Mouse (Mus musculus): ENCODE measurements at regions not wholly inside any gene's neighbourhood (a gene's known extent, or its start where the extent isn't known, plus 50 kb on each side); places are given as distances from the start of the nearest gene placed in this dataset.
"Not testable (repeated sequence)": the region's sequence is repeated elsewhere in the genome, so short reads cannot be mapped to it uniquely, and the experiment has no call there.

DNA sequence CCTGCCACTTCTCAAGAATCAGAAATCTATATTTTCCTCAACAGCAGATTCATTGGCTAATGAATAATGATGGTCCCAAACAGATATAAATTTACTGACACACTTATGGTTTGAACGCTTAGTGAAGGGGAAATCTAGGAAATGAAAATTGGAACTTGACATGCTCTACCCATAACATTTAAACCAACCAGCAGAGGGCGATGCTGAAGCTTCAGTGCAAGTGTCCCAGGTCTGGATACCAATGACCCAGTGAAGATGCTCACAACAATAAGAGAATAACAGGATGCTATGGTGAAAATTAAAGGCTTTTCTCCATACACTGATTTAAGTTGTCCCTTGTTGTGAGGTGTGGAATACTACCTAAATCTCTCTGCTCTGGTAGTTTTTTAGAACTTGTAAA, 236.0 kb upstream of the Rorb start:
- WGBS, result 47% methylated on average over 2 of the region's 2 CpGs
- Histone ChIP-seq H3K9me3 (ENCODE audit: control insufficient read depth, low read length) (no peaks in the 10 kb centered on the region), H3K27ac (replicated peaks) (no peak overlapping the region), H3K4me2 (replicated peaks; ENCODE audit: low read depth) (no peak overlapping the region), H3K36me3 (ENCODE audit: control insufficient read depth, insufficient read depth, low read length) (no peaks in the 10 kb centered on the region), H3K4me1 (replicated peaks; ENCODE audit: control insufficient read depth, insufficient read depth) (no peaks in the 10 kb centered on the region), H3K27me3 (ENCODE audit: control insufficient read depth, insufficient read depth, low read length) (no peaks in the 10 kb centered on the region), H3K4me3 (ENCODE audit: low read depth, low read length) (no peak overlapping the region), H3K9ac (ENCODE audit: low read length) (no peak overlapping the region)
- TF ChIP-seq EP300 (optimal IDR thresholded peaks at IDR 0.05) (no peak), CTCF (IDR thresholded peaks at IDR 0.05; ENCODE audit: low read depth) (peak; percentile 53)
- ATAC-seq (ENCODE audit: low FRiP score, low TSS enrichment), result no peak
- DNase-seq (ENCODE audit: low spot score), result no peak

DNA sequence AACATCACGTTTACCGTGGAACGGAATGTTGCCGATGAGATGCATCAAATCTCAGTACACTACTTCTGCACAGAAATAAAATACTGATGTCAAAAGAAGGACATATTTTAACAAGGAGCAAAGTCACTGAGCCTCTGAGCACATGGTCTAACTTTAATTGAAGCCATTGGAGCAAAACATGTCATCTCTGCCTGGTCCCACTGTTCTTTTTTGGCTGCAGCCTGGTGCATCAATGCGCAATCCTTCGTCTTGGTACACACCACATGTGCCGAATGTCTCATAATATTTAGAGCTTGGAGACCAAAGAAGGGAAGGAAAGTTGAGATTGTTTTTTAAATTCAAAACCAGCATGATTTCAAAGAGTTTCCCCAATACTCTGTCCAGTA, 233.4 kb upstream of the Rorb start:
- Histone ChIP-seq H3K27ac (replicated peaks) (no peak overlapping the region), H3K27me3 (ENCODE audit: control insufficient read depth, insufficient read depth, low read length) (no peaks in the 10 kb centered on the region), H3K4me3 (ENCODE audit: low read depth, low read length) (no peak overlapping the region), H3K4me2 (replicated peaks; ENCODE audit: low read depth) (no peak overlapping the region), H3K4me1 (replicated peaks; ENCODE audit: control insufficient read depth, insufficient read depth) (no peaks in the 10 kb centered on the region), H3K36me3 (ENCODE audit: control insufficient read depth, insufficient read depth, low read length) (no peaks in the 10 kb centered on the region), H3K9ac (ENCODE audit: low read length) (no peak overlapping the region), H3K9me3 (ENCODE audit: control insufficient read depth, low read length) (no peaks in the 10 kb centered on the region)
- TF ChIP-seq CTCF (IDR thresholded peaks at IDR 0.05; ENCODE audit: low read depth), result no peak
- TF ChIP-seq EP300 (optimal IDR thresholded peaks at IDR 0.05), result no peak
- no peak for ATAC-seq (ENCODE audit: low FRiP score, low TSS enrichment)
- 55% methylated on average over 7 of the region's 7 CpGs for WGBS
- no peak for DNase-seq (ENCODE audit: low spot score)

DNA sequence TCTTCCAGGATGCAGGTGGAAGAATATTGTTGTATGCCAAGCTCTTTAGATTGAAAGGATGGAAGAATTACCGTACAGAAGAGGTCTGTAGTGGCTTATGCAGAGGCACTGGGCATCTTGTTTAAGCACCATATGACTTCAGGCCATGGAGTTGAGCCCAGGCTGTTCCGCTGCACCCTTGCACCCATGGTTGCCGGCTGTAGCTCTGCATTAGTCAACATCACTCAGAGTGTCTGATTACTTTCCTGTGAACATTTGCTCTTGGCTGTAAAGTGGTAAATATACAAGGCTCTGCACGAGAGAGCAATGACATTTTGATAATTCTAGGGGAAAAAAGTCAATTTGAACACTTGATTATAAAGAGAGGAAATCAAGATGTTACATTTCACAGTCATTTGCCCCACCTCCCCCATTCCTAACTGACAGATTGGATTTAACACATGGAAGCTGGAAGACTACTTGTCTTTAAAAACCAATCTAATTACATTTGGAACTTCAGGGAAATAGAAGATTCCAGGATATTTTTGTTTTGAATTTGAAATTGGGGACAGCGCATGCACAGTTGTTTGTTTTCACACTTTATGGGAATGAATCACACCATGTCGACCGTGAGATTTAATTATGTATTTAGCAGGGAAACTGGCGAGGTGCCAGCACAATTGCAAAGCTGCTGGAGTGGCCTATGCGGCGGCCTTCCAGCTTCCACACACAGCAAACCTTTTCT, 232.9 kb upstream of the Rorb start:
- Histone ChIP-seq H3K27me3 (ENCODE audit: control insufficient read depth, insufficient read depth, low read length) (no peaks in the 10 kb centered on the region), H3K9ac (ENCODE audit: low read length) (no peak overlapping the region), H3K4me3 (ENCODE audit: low read depth, low read length) (no peak overlapping the region), H3K36me3 (ENCODE audit: control insufficient read depth, insufficient read depth, low read length) (no peaks in the 10 kb centered on the region), H3K4me1 (replicated peaks; ENCODE audit: control insufficient read depth, insufficient read depth) (no peaks in the 10 kb centered on the region), H3K9me3 (ENCODE audit: control insufficient read depth, low read length) (no peaks in the 10 kb centered on the region), H3K4me2 (replicated peaks; ENCODE audit: low read depth) (no peak overlapping the region), H3K27ac (replicated peaks) (no peak overlapping the region)
- peak; percentile 57 for DNase-seq (ENCODE audit: low spot score)
- 33% methylated on average over 10 of the region's 10 CpGs for WGBS
- ATAC-seq (ENCODE audit: low FRiP score, low TSS enrichment), result no peak
- TF ChIP-seq EP300 (optimal IDR thresholded peaks at IDR 0.05) (no peak), CTCF (IDR thresholded peaks at IDR 0.05; ENCODE audit: low read depth) (no peak)

DNA sequence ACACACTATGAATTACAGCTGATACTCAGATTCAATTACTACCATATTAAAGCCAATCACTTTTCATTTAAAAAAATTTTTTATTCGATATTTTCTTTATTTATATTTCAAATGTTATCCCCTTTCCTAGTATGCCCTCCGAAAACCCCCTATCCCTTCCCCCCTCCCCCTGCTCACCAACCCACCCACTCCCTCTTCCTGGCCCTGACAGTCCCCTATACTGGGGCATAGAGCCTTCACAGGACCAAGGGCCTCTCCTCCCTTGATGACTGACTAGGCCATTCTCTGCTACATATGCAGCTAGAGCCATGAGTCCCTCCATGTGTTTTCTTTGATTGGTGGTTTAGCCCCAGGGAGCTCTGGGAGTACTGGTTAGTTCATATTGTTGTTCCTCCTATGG, 196.1 kb upstream of the Rorb start:
- whole genome bisulfite sequencing, result 84% methylated on average over 2 of the region's 2 CpGs
- not testable (repeated sequence) for ATAC-seq (ENCODE audit: low FRiP score, low TSS enrichment); DNase-seq (ENCODE audit: low spot score); H3K36me3 ChIP-seq (ENCODE audit: control insufficient read depth, insufficient read depth, low read length); H3K4me2 ChIP-seq (replicated peaks; ENCODE audit: low read depth); H3K4me1 ChIP-seq (replicated peaks; ENCODE audit: control insufficient read depth, insufficient read depth); H3K9me3 ChIP-seq (ENCODE audit: control insufficient read depth, low read length); H3K27ac ChIP-seq (replicated peaks); H3K9ac ChIP-seq (ENCODE audit: low read length); H3K27me3 ChIP-seq (ENCODE audit: control insufficient read depth, insufficient read depth, low read length); H3K4me3 ChIP-seq (ENCODE audit: low read depth, low read length)

DNA sequence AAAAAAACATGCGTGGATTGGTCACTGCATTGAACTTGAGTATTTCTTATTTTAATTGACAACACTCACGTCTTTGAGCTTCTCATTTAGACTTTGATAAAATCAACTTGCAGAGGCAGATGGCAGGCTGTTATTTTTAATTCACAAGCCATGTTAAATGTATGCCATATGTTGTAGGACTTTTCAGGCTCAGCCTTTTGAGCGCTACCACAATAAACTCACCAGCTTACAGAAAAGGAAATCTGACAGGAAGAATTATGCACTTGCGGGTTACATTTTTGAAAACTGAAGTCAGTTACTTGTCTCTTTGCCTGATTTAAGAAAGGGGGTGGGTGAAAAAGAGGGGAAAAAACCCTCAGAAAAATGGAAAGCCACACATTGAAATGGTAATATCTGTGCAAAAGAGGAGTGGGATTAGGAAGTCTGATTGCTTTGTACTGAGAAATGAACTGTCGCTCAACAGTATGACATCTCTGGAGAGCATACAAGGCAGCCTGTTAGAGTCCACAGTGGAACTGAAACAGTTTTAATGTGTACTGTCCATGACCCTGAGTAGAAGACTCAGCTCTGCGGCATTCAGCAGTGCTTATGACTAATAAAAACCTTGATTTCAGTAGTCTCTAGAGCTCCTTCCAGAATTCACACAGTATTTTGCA, 195.6 kb upstream of the Rorb start:
- Histone ChIP-seq H3K4me3 (ENCODE audit: low read depth, low read length) (no peak overlapping the region), H3K4me1 (replicated peaks; ENCODE audit: control insufficient read depth, insufficient read depth) (no peaks in the 10 kb centered on the region), H3K27me3 (ENCODE audit: control insufficient read depth, insufficient read depth, low read length) (no peaks in the 10 kb centered on the region), H3K27ac (replicated peaks) (no peak overlapping the region), H3K36me3 (ENCODE audit: control insufficient read depth, insufficient read depth, low read length) (no peaks in the 10 kb centered on the region), H3K9ac (ENCODE audit: low read length) (no peak overlapping the region), H3K9me3 (ENCODE audit: control insufficient read depth, low read length) (no peaks in the 10 kb centered on the region), H3K4me2 (replicated peaks; ENCODE audit: low read depth) (no peak overlapping the region)
- TF ChIP-seq CTCF (IDR thresholded peaks at IDR 0.05; ENCODE audit: low read depth), result no peak
- no peak for TF ChIP-seq EP300 (optimal IDR thresholded peaks at IDR 0.05)
- DNase-seq (ENCODE audit: low spot score) (no peak), ATAC-seq (ENCODE audit: low FRiP score, low TSS enrichment) (no peak)
- 82% methylated on average over 6 of the region's 6 CpGs for WGBS

DNA sequence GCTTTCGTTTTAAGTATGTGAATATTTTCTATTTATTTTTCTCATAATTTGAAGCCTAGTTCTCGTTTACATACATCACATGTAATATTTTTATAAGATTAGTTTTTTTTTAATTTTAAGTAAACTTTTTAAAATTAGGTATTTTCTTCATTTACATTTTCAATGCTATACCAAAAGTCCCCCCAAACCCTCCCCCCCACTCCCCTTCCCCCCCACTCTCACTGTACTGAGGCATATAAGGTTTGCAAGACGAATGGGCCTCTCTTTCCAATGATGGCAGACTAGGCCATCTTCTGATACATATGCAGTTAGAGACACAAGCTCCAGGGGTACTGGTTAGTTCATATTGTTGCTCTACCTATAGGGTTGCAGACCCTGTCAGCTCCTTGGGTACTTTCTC, 174.9 kb upstream of the Rorb start:
- H3K4me2 ChIP-seq (replicated peaks; ENCODE audit: low read depth); ATAC-seq (ENCODE audit: low FRiP score, low TSS enrichment); H3K27me3 ChIP-seq (ENCODE audit: control insufficient read depth, insufficient read depth, low read length); H3K36me3 ChIP-seq (ENCODE audit: control insufficient read depth, insufficient read depth, low read length); H3K9ac ChIP-seq (ENCODE audit: low read length); H3K27ac ChIP-seq (replicated peaks); H3K4me3 ChIP-seq (ENCODE audit: low read depth, low read length); H3K4me1 ChIP-seq (replicated peaks; ENCODE audit: control insufficient read depth, insufficient read depth); DNase-seq (ENCODE audit: low spot score); H3K9me3 ChIP-seq (ENCODE audit: control insufficient read depth, low read length): not testable (repeated sequence)
- 77% methylated on average over 3 of the region's 3 CpGs for WGBS
